Mouse (Mus musculus) naive thymus-derived CD4-positive, alpha-beta T cell, adult 2 months (primary cell): ENCODE measurements around the gene Med23.

Experiments used
- DNase-seq: peaks from one replicate; pipeline ENCODE4 v3.0.0-alpha.2; 2011; ENCODE audit warnings: low read depth

Gene Med23

GRCm38 (mm10) chr10:24873624-24874023 is 3.8 kb downstream of the Med23 start:
- peak; percentile 12 for DNase-seq

GRCm38 (mm10) chr10:24886008-24886407 is 16.2 kb downstream of the Med23 start:
- DNase-seq: peak; percentile 13

GRCm38 (mm10) chr10:24888343-24888742 is 18.6 kb downstream of the Med23 start:
- no peak for DNase-seq

- no peak for DNase-seq
Measured at GRCm38 (mm10) chr10:24895927-24896326, 26.1 kb downstream of the Med23 start.

GRCm38 (mm10) chr10:24905627-24906026 is 35.8 kb downstream of the Med23 start:
- DNase-seq: no peak

- DNase-seq: no peak
Measured at GRCm38 (mm10) chr10:24911199-24911598, 41.4 kb downstream of the Med23 start.

GRCm38 (mm10) chr10:24912576-24912975 is 42.8 kb downstream of the Med23 start:
- no peak for DNase-seq

GRCm38 (mm10) chr10:24915486-24915885 is 45.7 kb downstream of the Med23 start:
- DNase-seq: no peak

GRCm38 (mm10) chr10:24922977-24923376 is 53.2 kb downstream of the Med23 start:
- no peak for DNase-seq

- no peak for DNase-seq
Measured at GRCm38 (mm10) chr10:24924296-24924695, 54.5 kb downstream of the Med23 start.

- no peak for DNase-seq
Measured at GRCm38 (mm10) chr10:24926380-24926779, 56.6 kb downstream of the Med23 start.

- no peak for DNase-seq
Measured at GRCm38 (mm10) chr10:24926962-24927720, 57.4 kb downstream of the Med23 start, which contains the start of gene Arg1. Arg1 (minus strand) TSS chr10:24927484.

GRCm38 (mm10) chr10:24928072-24928471 is 58.3 kb downstream of the Med23 start:
- DNase-seq: peak; percentile 23

GRCm38 (mm10) chr10:24930143-24930542 is 60.4 kb downstream of the Med23 start:
- no peak for DNase-seq

GRCm38 (mm10) chr10:24947871-24948270 is 78.1 kb downstream of the Med23 start:
- DNase-seq: no peak

GRCm38 (mm10) chr10:24948278-24948677 is 78.5 kb downstream of the Med23 start:
- no peak for DNase-seq

GRCm38 (mm10) chr10:24950223-24950622 is 80.4 kb downstream of the Med23 start:
- DNase-seq: no peak

- DNase-seq: no peak
Measured at GRCm38 (mm10) chr10:24951575-24951974, 81.8 kb downstream of the Med23 start.

- no peak for DNase-seq
Measured at GRCm38 (mm10) chr10:24952549-24952948, 82.8 kb downstream of the Med23 start.

GRCm38 (mm10) chr10:24953876-24954275 is 84.1 kb downstream of the Med23 start:
- no peak for DNase-seq

- DNase-seq: no peak
Measured at GRCm38 (mm10) chr10:24958280-24959042, 88.7 kb downstream of the Med23 start.

GRCm38 (mm10) chr10:24959043-24959916 is 89.5 kb downstream of the Med23 start:
- DNase-seq: no peak
